ENCODE assay signal across 23 mouse cellular contexts in genomic region chr6:128291284-128291683, GRCm38 (mm10).
"Had no signal": no experiment of that assay in that cellular context is flagged by ENCODE, and none has a peak within 500 bp of the region (broad histone marks: within the 10 kb centered on the region; RNA-seq: fewer than 3 reads in every experiment).

No protein-coding gene starts in this region.

- H3K9ac ChIP-seq: kidney, embryonic 15.5 days; limb, embryonic 12.5 days; liver, embryonic 12.5 days; liver, embryonic 15.5 days; midbrain, embryonic 13.5 days; neural tube, embryonic 13.5 days; stomach, embryonic 15.5 days had no signal

- H3K4me3 ChIP-seq: kidney, embryonic 15.5 days; left cerebral cortex, adult 2 months; limb, embryonic 12.5 days; liver, embryonic 12.5 days; liver, embryonic 15.5 days; megakaryocyte, embryonic 14.5 days; midbrain, embryonic 10.5 days; midbrain, embryonic 13.5 days; myocyte; neural tube, embryonic 13.5 days; stomach, embryonic 15.5 days had no signal

- H3K27ac ChIP-seq: kidney, embryonic 15.5 days; left cerebral cortex, adult 2 months; limb, embryonic 12.5 days; liver, embryonic 12.5 days; liver, embryonic 15.5 days; midbrain, embryonic 10.5 days; midbrain, embryonic 13.5 days; neural tube, embryonic 13.5 days; stomach, embryonic 15.5 days had no signal

- ATAC-seq: liver, embryonic 12.5 days; midbrain, embryonic 13.5 days; midbrain, embryonic 16.5 days had no signal

- H3K4me2 ChIP-seq: kidney, embryonic 15.5 days; limb, embryonic 12.5 days; liver, embryonic 12.5 days; liver, embryonic 15.5 days; midbrain, embryonic 13.5 days; neural tube, embryonic 13.5 days; stomach, embryonic 15.5 days had no signal

- H3K36me3 ChIP-seq: kidney, embryonic 15.5 days; limb, embryonic 12.5 days; liver, embryonic 12.5 days; liver, embryonic 15.5 days; midbrain, embryonic 10.5 days; midbrain, embryonic 13.5 days; neural tube, embryonic 13.5 days; stomach, embryonic 15.5 days had no signal

- DNase-seq: kidney, adult 8-10 months; kidney, postnatal 10 days; kidney, postnatal 36 days; layer of hippocampus, postnatal 36 days; liver; lung, adult 18-20 months; lung, postnatal 10 days; retina, postnatal 1 day; right cerebral cortex, postnatal 25 days; spleen, adult 18-20 months; thymus, postnatal 25 days had no signal

- H3K9me3 ChIP-seq: kidney, embryonic 15.5 days; limb, embryonic 12.5 days; liver, embryonic 12.5 days; liver, embryonic 15.5 days; megakaryocyte, embryonic 14.5 days; midbrain, embryonic 10.5 days; midbrain, embryonic 13.5 days; neural tube, embryonic 13.5 days; stomach, embryonic 15.5 days had no signal

- H3K4me1 ChIP-seq: liver, embryonic 15.5 days; midbrain, embryonic 13.5 days had no signal

- H3K27me3 ChIP-seq: kidney, embryonic 15.5 days; limb, embryonic 12.5 days; liver, embryonic 15.5 days; stomach, embryonic 15.5 days had no signal
